Mouse (Mus musculus): ENCODE data around the gene Cenpv. TPM values are rescaled to one million over a fixed set of nuclear protein-coding genes. Genes with fewer than 3 reads are reported as not detected.

Gene Cenpv
- polyA plus RNA-seq, 1 experiment from 2014 or later, result 73.6 TPM

Other genes starting within 250 kb of the Cenpv start
- 11.2 and 12.0 TPM in 2 replicates for gene Pigl, start 80.8 kb downstream of the Cenpv start, polyA plus RNA-seq (2016; fragmentation: Nextera tagmentation; extraction: Ambion mirVana)
- 201 and 209 TPM in 2 replicates for gene Ncor1, start 80.7 kb downstream of the Cenpv start, polyA plus RNA-seq (2016; fragmentation: Nextera tagmentation; extraction: Ambion mirVana)
- gene Ubb, start 11.9 kb upstream of the Cenpv start, polyA plus RNA-seq (2016; fragmentation: Nextera tagmentation; extraction: Ambion mirVana), result 3,778 and 3,810 TPM in 2 replicates
- gene Trpv2, start 35.2 kb upstream of the Cenpv start, polyA plus RNA-seq (2016; fragmentation: Nextera tagmentation; extraction: Ambion mirVana), result 10.9 and 12.7 TPM in 2 replicates
- gene Lrrc75a, start 109.3 kb upstream of the Cenpv start, polyA plus RNA-seq (2016; fragmentation: Nextera tagmentation; extraction: Ambion mirVana), result 12.8 and 16.6 TPM in 2 replicates
- 36.4 and 39.9 TPM in 2 replicates for gene Mmgt2, start 109.4 kb upstream of the Cenpv start, polyA plus RNA-seq (2016; fragmentation: Nextera tagmentation; extraction: Ambion mirVana)
- 20.4 and 21.1 TPM in 2 replicates for gene Zfp287, start 192.6 kb upstream of the Cenpv start, polyA plus RNA-seq (2016; fragmentation: Nextera tagmentation; extraction: Ambion mirVana)
- gene Gm10428, start 213.8 kb upstream of the Cenpv start, polyA plus RNA-seq (2016; fragmentation: Nextera tagmentation; extraction: Ambion mirVana), result not detected in 2 replicates